Mouse (Mus musculus) kidney, postnatal 25 days (tissue): ENCODE measurements around the gene Uvrag.

Experiments used
- DNase-seq, 2 experiments: peaks; one replicate each; pipeline ENCODE4 v3.0.0; 2021; ENCODE audit warnings: mixed read lengths in 2 of 2

Uvrag gene

GRCm38 (mm10) chr7:99137541-99137940 is 3.4 kb downstream of the Uvrag start:
- no peak for DNase-seq

- DNase-seq, result no peak
These were observed 4.2 kb downstream of the Uvrag start for GRCm38 (mm10) chr7:99136789-99137188.

- DNase-seq, result no peak
These were observed 7.0 kb downstream of the Uvrag start for GRCm38 (mm10) chr7:99133811-99134402.

DNA sequence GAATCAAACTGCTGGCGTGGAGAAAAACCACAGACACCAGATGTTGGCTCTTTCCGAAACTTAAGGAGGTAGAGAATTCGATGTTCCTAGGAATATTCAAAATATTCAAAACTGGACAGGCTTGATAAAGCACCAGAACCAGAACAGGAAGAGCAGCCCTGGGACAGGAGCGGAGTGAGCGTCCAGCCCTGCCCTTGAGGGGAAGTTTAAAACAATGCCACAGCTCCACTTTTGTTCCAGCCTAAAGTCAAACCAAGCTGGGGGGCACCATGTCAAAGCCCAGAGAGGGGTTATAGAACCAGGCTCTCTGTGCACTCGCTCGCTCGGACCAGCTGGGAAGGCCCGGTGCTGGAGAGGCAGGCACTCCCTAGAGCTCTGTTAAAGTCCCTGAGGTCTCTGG is 8.3 kb downstream of the Uvrag start:
- peak; percentile 29 to 62 for DNase-seq

- peak in 1 of 2 experiments; percentile 37 for DNase-seq
These were observed 9.1 kb downstream of the Uvrag start for GRCm38 (mm10) chr7:99131819-99132353.

DNA sequence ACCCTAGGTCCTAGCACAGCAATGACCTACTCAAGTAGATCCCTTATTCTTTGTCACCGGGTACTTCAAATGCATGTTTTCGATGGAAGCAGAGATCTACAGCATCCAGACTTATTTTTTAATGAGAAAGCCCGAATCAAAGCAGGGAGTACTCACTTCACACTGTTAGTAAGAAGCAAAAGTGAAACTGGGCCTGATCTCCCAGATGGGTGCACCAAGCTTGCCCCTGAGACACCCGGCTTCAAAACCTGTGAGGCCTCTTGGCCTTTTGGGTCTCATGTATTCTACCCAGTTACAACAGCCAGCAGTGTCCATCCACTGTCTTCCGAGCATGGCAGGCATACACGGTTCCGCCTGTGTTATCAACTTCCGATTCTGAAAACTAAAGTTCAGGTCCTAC is 12.0 kb downstream of the Uvrag start:
- DNase-seq, result no peak

GRCm38 (mm10) chr7:99128020-99128950 is 12.7 kb downstream of the Uvrag start:
- no peak for DNase-seq

- DNase-seq, result no peak
These were observed 14.9 kb downstream of the Uvrag start for GRCm38 (mm10) chr7:99126057-99126456.

- DNase-seq, result peak in 1 of 2 experiments; percentile 34
These were observed 18.3 kb downstream of the Uvrag start for GRCm38 (mm10) chr7:99122651-99123050.

DNA sequence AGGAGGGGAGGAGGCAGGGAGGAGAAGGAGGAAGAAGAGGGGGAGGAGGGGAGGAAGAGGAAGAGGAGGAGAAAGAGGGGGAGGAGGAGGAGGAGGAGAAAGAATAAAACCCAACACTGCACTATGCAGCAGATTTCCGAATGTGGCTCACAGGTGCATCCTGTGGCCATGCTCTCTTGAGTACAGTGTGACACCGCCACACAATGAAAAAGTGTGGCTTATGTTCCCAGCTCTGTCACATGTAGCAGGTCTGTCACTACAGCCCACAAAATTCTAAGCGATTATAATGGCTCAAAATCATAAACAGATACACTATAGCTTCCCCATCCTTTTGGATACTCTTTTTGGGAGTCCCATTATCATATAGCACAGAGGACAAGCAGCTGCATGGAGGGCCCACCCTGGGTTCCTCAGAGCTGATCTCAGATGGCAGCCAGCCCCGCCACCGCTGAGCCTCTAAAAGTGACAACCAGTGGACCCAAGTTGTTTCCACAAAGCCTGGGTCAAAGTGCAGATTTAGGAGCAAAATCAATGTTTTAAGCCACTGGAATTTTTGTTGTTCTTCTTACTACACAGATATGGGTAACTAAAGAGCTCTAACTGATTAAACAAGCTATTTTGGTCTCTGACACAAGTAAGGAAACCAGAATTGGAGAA is 19.9 kb downstream of the Uvrag start:
- no peak for DNase-seq

DNA sequence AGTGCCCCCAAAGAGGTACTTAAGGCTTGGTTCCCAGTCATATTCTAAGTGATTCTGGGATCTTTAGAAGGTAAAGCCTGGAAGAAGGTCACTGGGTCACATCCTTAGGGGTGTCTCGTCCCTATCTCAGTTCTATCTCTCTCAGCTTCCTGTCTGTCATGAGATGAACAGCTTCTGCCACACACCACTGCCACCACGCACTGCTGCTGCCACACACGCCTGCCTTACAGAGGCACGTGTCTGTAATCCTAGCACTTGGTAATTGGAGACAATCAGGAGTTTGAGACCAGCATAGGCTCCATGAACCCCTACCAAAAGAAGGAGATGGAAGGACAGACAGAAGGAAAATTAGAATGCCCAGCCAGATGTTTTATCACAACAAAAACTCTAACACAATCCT is 20.9 kb downstream of the Uvrag start:
- no peak for DNase-seq

DNA sequence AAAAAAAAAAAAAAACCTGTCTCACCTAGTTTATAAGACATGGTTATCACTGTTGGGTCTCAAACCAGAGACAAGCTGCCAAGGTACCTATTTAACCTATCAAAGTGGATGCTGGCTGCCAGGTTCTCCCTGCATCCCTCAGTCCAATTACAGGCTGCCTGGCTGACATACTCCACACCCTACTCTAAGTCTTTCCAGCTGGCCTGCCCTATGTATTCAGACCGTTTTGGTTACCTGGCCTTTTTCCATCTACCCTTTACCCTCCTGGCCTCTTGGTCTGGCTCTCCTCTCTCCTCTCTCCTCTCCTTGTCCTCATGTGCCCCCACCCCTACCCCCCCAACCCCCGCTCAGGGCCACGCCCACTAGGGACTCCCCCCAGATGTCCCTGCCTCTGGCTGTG is 24.2 kb downstream of the Uvrag start:
- no peak for DNase-seq

- DNase-seq, result peak; percentile 53 to 65
These were observed 26.8 kb downstream of the Uvrag start for GRCm38 (mm10) chr7:99114006-99114726.

DNA sequence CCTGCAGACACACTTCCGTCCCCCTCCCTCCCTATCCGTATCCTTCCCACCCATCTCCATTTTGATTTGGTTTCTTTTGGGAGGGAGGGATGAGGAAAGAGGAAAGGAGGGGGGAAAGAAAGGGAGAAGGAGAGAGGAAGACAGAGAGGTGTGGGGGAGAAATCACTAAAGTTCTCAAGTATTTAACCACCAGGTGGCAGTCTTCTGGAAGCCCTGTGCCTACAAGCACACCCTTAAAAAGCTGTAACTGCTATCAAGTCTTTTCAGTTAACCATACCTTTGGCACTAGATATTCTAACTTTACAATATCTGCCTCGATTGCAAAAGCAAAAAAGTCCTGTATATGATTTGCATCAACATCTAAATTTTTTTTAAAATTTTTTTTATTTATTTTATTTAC is 33.4 kb downstream of the Uvrag start:
- DNase-seq, result no peak

GRCm38 (mm10) chr7:99106714-99107270 is 34.1 kb downstream of the Uvrag start:
- no peak for DNase-seq

GRCm38 (mm10) chr7:99101767-99102593 is 39.0 kb downstream of the Uvrag start:
- peak; percentile 65 to 70 for DNase-seq

DNA sequence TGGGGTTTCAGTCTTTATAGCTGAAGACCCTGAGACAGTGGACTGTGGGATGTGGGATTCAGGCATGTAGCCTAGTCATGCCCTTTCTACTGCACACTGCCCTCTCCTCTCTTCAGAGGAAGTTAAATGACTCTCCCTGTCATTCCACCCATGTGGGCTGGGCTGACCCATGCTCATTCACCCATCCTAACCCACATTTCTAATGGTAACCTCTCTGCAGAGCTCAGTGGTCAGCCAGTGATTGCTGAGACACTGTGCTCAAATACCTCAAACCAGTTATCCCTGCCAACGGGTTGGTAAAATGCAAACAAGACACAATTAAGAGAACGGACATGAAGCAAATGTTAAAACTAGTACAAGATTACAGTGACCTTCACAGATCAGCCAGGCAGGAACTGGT is 39.9 kb downstream of the Uvrag start:
- peak in 1 of 2 experiments; percentile 33 for DNase-seq

DNA sequence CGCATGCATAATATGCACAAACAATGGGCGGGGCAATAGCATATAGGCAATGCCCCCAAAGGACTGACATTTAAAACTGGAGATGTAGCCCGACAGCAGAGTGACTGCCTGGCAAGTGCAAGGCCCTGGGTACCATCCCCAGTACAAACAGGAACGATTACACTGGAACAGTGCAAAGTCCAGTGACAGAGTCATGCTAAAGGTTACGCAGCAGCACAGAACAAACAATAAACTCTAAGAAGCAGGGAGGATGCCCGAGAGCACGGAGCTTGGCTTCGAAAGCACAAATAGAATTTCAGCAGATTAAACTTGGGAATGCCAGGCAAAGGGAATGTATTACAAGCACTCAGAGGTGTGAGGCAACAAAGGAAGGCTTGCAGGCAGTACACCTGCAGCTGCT is 40.4 kb downstream of the Uvrag start:
- DNase-seq, result peak; percentile 43 to 61

DNA sequence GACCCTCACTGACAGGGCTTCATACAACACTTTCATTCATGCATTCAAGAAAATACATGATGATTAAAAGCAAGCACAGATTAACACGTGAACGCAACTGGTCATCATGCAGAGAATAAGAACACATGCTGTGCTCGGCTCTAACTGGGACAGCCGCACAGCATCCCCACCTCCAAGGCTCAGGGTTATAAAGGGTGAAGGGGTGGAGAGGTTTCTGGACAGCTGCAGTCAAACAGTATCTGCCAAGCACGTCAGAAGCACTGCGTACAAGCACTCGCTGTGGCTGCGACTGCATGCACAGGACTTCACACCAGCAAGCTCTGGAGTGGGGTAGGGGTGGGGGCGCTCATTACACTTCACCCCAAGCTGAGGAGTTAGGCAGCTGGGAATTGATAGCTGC is 40.9 kb downstream of the Uvrag start:
- DNase-seq, result no peak

DNA sequence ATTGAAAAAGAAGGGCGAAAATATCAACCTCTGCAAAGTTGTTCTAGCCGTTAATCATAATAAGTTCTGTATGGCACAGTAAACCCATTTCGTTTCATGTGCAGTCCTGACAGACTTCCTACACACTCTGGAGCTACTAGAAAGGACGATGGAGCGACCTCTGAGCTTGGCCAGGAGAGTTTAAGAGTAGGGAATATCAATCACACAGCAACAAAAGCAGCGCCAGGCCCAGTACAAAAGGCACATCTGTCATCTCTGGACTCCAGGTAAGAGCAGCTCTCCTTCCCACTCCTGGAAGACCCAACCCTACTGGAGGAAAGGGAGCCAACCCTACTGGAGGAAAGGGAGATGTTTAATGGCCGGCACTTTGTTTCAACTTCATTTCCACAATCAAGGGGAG is 43.2 kb downstream of the Uvrag start:
- no peak for DNase-seq

DNA sequence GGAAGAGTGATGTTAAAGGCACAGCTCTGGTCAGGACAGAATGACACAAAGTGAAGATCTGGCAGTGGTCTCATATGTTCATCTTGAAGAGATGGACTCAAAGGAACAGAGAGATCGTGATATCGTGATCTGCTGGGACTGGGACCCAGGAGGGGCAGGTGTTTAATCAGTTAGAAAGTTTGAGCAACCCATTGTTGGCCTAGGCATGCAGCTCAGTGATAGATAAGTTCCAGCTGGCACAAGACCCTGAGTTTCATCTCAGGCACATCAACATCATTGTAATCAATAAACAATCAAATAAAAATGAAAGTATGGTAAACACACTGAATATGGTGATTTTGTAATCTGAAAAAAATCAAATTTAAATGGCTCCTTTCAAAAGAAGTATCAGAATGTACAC is 43.8 kb downstream of the Uvrag start:
- DNase-seq, result no peak
